In the genomic region with DNA sequence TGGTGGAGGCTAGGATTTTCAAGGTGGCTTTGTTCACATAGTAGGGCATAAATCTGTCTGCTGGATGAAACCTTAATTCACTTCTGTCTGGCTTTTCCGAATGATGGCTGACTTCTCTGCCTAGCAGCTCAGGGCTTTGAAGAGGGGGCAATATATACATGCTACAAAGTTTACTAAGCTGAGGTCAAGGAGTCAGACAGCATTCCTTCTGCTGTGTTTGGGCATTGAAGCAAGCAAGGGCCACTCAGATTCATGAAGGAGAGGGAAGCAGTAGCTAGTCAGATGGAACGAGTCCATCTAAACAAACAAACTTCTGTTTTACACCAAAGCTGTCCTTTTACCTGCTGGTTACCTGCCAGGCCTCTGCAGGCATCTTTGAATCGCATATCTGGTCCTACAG, we compare ENCODE assay signal across 13 mouse cellular contexts. TPM values are rescaled to one million over a fixed set of nuclear protein-coding genes. Genes with fewer than 3 reads are reported as not detected.
"Had no signal": no experiment of that assay in that cellular context is flagged by ENCODE, and none has a peak within 500 bp of the region (broad histone marks: within the 10 kb centered on the region; RNA-seq: fewer than 3 reads in every experiment).

No protein-coding gene starts in this region.

- ATAC-seq: liver, embryonic 12.5 days; midbrain, embryonic 15.5 days had no signal

- H3K9me3 ChIP-seq: limb, embryonic 15.5 days; liver, embryonic 12.5 days; midbrain, embryonic 15.5 days; neural tube, embryonic 12.5 days; stomach, embryonic 15.5 days had no signal

- H3K9ac ChIP-seq: limb, embryonic 15.5 days; liver, embryonic 12.5 days; lung, embryonic 14.5 days; midbrain, embryonic 15.5 days; neural tube, embryonic 12.5 days; stomach, embryonic 15.5 days had no signal

- H3K36me3 ChIP-seq: limb, embryonic 15.5 days; liver, embryonic 12.5 days; midbrain, embryonic 15.5 days; neural tube, embryonic 12.5 days; stomach, embryonic 15.5 days had no signal

- DNase-seq: layer of hippocampus, adult 9-11 months; layer of hippocampus, postnatal 36 days; lung, embryonic 14.5 days; lung, postnatal 10 days; lung, postnatal 4 days; spleen, adult 18-20 months; thymus, postnatal 36 days had no signal

- H3K4me2 ChIP-seq: limb, embryonic 15.5 days; liver, embryonic 12.5 days; lung, embryonic 14.5 days; midbrain, embryonic 11.5 days; midbrain, embryonic 15.5 days; neural tube, embryonic 12.5 days; stomach, embryonic 15.5 days had no signal

- H3K4me3 ChIP-seq: limb, embryonic 15.5 days; liver, embryonic 12.5 days; midbrain, embryonic 15.5 days; neural tube, embryonic 12.5 days; stomach, embryonic 15.5 days had no signal

- H3K4me1 ChIP-seq: limb, embryonic 15.5 days; liver, embryonic 12.5 days; midbrain, embryonic 15.5 days; neural tube, embryonic 12.5 days; stomach, embryonic 15.5 days had no signal

- H3K27ac ChIP-seq: limb, embryonic 15.5 days; liver, embryonic 12.5 days; midbrain, embryonic 15.5 days; neural tube, embryonic 12.5 days; stomach, embryonic 15.5 days had no signal

- H3K27me3 ChIP-seq: limb, embryonic 15.5 days; liver, embryonic 12.5 days; midbrain, embryonic 15.5 days; neural tube, embryonic 12.5 days; stomach, embryonic 15.5 days had no signal

RNA-seq across cellular contexts. Expression of a gene that starts 32.4 kb away (rescaled TPM):
- polyA plus RNA-seq: limb, embryonic 15.5 days had no signal
